Mouse (Mus musculus) kidney, embryonic 14.5 days (tissue): ENCODE measurements around the gene Lamtor1. TPM values are rescaled to one million over a fixed set of nuclear protein-coding genes. Genes with fewer than 3 reads are reported as not detected.

Experiments
- ATAC-seq: fragments of 200-750 bp; cut with Nextera tagmentation; 2 replicates; pipeline ENCODE4 v1.8.0; 2017; ENCODE audit warnings: moderate number of reproducible peaks, mild to moderate bottlenecking, moderate TSS enrichment, moderate library complexity; ENCODE audit not compliant: low FRiP score, low TSS enrichment
- H3K27ac ChIP-seq: fragments of 300-500 bp; sonication (generic); 2 replicates; pipeline ENCODE4 v1.5.1; 2014; ENCODE audit warnings: low read depth, mild to moderate bottlenecking, low read length, moderate library complexity, mixed read lengths
- H3K27me3 ChIP-seq: fragments of 300-500 bp; sonication (generic); 2 replicates; pipeline ENCODE4 v1.6.1; 2014; ENCODE audit warnings: mild to moderate bottlenecking, low read length; ENCODE audit not compliant: control insufficient read depth, insufficient read depth
- H3K36me3 ChIP-seq: fragments of 300-500 bp; sonication (generic); 2 replicates; pipeline ENCODE4 v1.6.1; 2014; ENCODE audit warnings: low read length, mixed read lengths; ENCODE audit not compliant: control insufficient read depth, insufficient read depth
- H3K4me1 ChIP-seq: fragments of 300-500 bp; sonication (generic); 2 replicates; pipeline ENCODE4 v1.6.1; 2014; ENCODE audit warnings: low read length, mixed read lengths; ENCODE audit not compliant: control insufficient read depth, insufficient read depth
- H3K4me2 ChIP-seq: fragments of 300-500 bp; sonication (generic); replicated peaks from 2 replicates; pipeline ENCODE4 v1.6.1; 2014; ENCODE audit warnings: low read depth, mild to moderate bottlenecking, low read length
- H3K4me3 ChIP-seq: fragments of 300-500 bp; sonication (generic); 2 replicates; pipeline ENCODE4 v1.5.1; 2014; ENCODE audit warnings: mild to moderate bottlenecking, low read length
- H3K9ac ChIP-seq: fragments of 300-500 bp; sonication (generic); 2 replicates; pipeline ENCODE4 v1.6.1; 2014; ENCODE audit warnings: low read depth, mild to moderate bottlenecking, low read length, moderate library complexity
- H3K9me3 ChIP-seq: fragments of 300-500 bp; sonication (generic); 2 replicates; pipeline ENCODE4 v1.6.1; 2016; ENCODE audit warnings: low read length; ENCODE audit not compliant: control insufficient read depth
- WGBS: fragments of 180-500 bp; shearing (Covaris S2); extraction: QIAGEN DNeasy Blood & Tissue Kit; methylation state at CpG from one replicate; pipeline ENCODE4 v1.1.7; 2014; 5-methylcytosine and 5-hydroxymethylcytosine counted together
- polyA plus RNA-seq: library from polyadenylated mRNA; unstranded; fragments of >200 nt; fragmentation: Nextera tagmentation; extraction: Ambion mirVana; gene quantifications from 2 replicates; pipeline ENCODE4 v1.2.1, GENCODE M21; 2014

The Lamtor1 gene
- polyA plus RNA-seq, 1 experiment from 2014 or later, result 152 TPM

- 87% methylated on average over 6 of the region's 6 CpGs for WGBS
- Histone ChIP-seq H3K27ac (no peak overlapping the region), H3K4me2 (no peak overlapping the region), H3K9ac (no peak overlapping the region), H3K27me3 (no peaks in the 10 kb centered on the region), H3K36me3 (no peaks in the 10 kb centered on the region), H3K9me3 (no peaks in the 10 kb centered on the region), H3K4me3 (no peak overlapping the region), H3K4me1 (0 out of 2 replicates have a peak, but pooled peaks cover 4% of the 10 kb centered on the region)
- no peak for ATAC-seq
Observed at GRCm38 (mm10) chr7:101886274-101886673, 19.4 kb upstream of the Lamtor1 start.

- Histone ChIP-seq H3K36me3 (no peaks in the 10 kb centered on the region), H3K27me3 (no peaks in the 10 kb centered on the region), H3K9me3 (no peaks in the 10 kb centered on the region), H3K4me3 (no peak overlapping the region), H3K4me1 (no peaks in the 10 kb centered on the region), H3K4me2 (no peak overlapping the region), H3K9ac (no peak overlapping the region), H3K27ac (no peak overlapping the region)
- no peak for ATAC-seq
- 87% methylated on average over 4 of the region's 4 CpGs for WGBS
Observed at GRCm38 (mm10) chr7:101888460-101888859, 17.2 kb upstream of the Lamtor1 start.

- no peak for ATAC-seq
- Histone ChIP-seq H3K36me3 (peaks cover 6% of the 10 kb centered on the region; the same call in 1 of the 2 replicates), H3K9ac (peak overlapping the region; percentile 44), H3K27me3 (no peaks in the 10 kb centered on the region), H3K4me2 (peak overlapping the region; percentile 30), H3K4me3 (peak overlapping the region; percentile 59), H3K4me1 (0 out of 2 replicates have a peak, but pooled peaks cover 5% of the 10 kb centered on the region), H3K27ac (peak overlapping the region; percentile 47; the same call in 1 of the 2 replicates), H3K9me3 (no peaks in the 10 kb centered on the region)
- 36% methylated on average over 9 of the region's 9 CpGs for WGBS
Observed at GRCm38 (mm10) chr7:101895695-101896094, 10.0 kb upstream of the Lamtor1 start.

- Histone ChIP-seq H3K4me3 (peak overlapping the region; percentile 59), H3K4me2 (peak overlapping the region; percentile 47), H3K27me3 (no peaks in the 10 kb centered on the region), H3K4me1 (0 out of 2 replicates have a peak, but pooled peaks cover 5% of the 10 kb centered on the region), H3K27ac (peak overlapping the region; percentile 83), H3K9ac (peak overlapping the region; percentile 44), H3K9me3 (no peaks in the 10 kb centered on the region), H3K36me3 (peaks cover 6% of the 10 kb centered on the region; the same call in 1 of the 2 replicates)
- ATAC-seq, result peak; percentile 98
- under 1% methylated on average over 57 of the region's 57 CpGs for WGBS
Observed at GRCm38 (mm10) chr7:101896104-101897066, 9.3 kb upstream of the Lamtor1 start.

- ATAC-seq, result no peak
- H3K4me3 ChIP-seq, result no peak overlapping the region
- 88% methylated on average over 16 of the region's 16 CpGs for WGBS
- H3K36me3 ChIP-seq, result peaks cover 6% of the 10 kb centered on the region; the same call in 1 of the 2 replicates
- H3K4me1 ChIP-seq, result 0 out of 2 replicates have a peak, but pooled peaks cover 7% of the 10 kb centered on the region
- no peak overlapping the region for H3K4me2 ChIP-seq
- no peaks in the 10 kb centered on the region for H3K27me3 ChIP-seq
- 0 out of 2 replicates have a peak, but pooled peaks cover 3% of the 10 kb centered on the region for H3K9me3 ChIP-seq
- 0 out of 2 replicates have a peak overlapping the region, but pooled peaks have one; percentile 4 for H3K9ac ChIP-seq
- no peak overlapping the region for H3K27ac ChIP-seq
Observed at GRCm38 (mm10) chr7:101900331-101901097, 5.2 kb upstream of the Lamtor1 start.

- Histone ChIP-seq H3K9me3 (0 out of 2 replicates have a peak, but pooled peaks cover 3% of the 10 kb centered on the region), H3K9ac (no peak overlapping the region)
- WGBS, result 94% methylated on average over 10 of the region's 10 CpGs
Observed at GRCm38 (mm10) chr7:101901969-101902368, 3.7 kb upstream of the Lamtor1 start.

GRCm38 (mm10) chr7:101902846-101903245 lies 2.9 kb upstream of the Lamtor1 start:
- H3K27me3 ChIP-seq, result no peaks in the 10 kb centered on the region
- peaks cover 15% of the 10 kb centered on the region for H3K4me1 ChIP-seq
- no peak overlapping the region for H3K4me3 ChIP-seq
- ATAC-seq, result no peak
- H3K27ac ChIP-seq, result no peak overlapping the region
- H3K4me2 ChIP-seq, result no peak overlapping the region
- no peak overlapping the region for H3K9ac ChIP-seq
- H3K9me3 ChIP-seq, result 0 out of 2 replicates have a peak, but pooled peaks cover 3% of the 10 kb centered on the region
- H3K36me3 ChIP-seq, result peaks cover 6% of the 10 kb centered on the region; the same call in 1 of the 2 replicates

More at GRCm38 (mm10) chr7:101901969-101902368, 3.7 kb upstream of the Lamtor1 start:
- Histone ChIP-seq H3K27ac (no peak overlapping the region), H3K36me3 (peaks cover 6% of the 10 kb centered on the region; the same call in 1 of the 2 replicates), H3K4me2 (no peak overlapping the region), H3K27me3 (no peaks in the 10 kb centered on the region), H3K4me1 (peaks cover 12% of the 10 kb centered on the region), H3K4me3 (no peak overlapping the region)
- no peak for ATAC-seq

- no peaks in the 10 kb centered on the region for H3K27me3 ChIP-seq
- H3K36me3 ChIP-seq, result peaks cover 23% of the 10 kb centered on the region
- WGBS, result 6% methylated on average over 11 of the region's 11 CpGs
- H3K4me1 ChIP-seq, result peaks cover 18% of the 10 kb centered on the region
- no peak for ATAC-seq
- peak within 1 kb of the TSS; percentile 54 for H3K4me3 ChIP-seq
- H3K4me2 ChIP-seq, result peak within 1 kb of the TSS; percentile 63
- H3K27ac ChIP-seq, result peak within 1 kb of the TSS; percentile 80
- H3K9ac ChIP-seq, result peak within 1 kb of the TSS; percentile 81
- H3K9me3 ChIP-seq, result 0 out of 2 replicates have a peak, but pooled peaks cover 3% of the 10 kb centered on the region
Observed at GRCm38 (mm10) chr7:101906287-101906681, 580 bp downstream of the Lamtor1 start, which contains the start of gene Tomt. Gene Tomt, minus strand, starts transcription at chr7:101906359.
